Mouse (Mus musculus): Measurements from ENCODE around the gene Ftsj3.
"Not testable (repeated sequence)": the region's sequence is repeated elsewhere in the genome, so short reads cannot be mapped to it uniquely, and the experiment has no call there.

Ftsj3 gene

DNA sequence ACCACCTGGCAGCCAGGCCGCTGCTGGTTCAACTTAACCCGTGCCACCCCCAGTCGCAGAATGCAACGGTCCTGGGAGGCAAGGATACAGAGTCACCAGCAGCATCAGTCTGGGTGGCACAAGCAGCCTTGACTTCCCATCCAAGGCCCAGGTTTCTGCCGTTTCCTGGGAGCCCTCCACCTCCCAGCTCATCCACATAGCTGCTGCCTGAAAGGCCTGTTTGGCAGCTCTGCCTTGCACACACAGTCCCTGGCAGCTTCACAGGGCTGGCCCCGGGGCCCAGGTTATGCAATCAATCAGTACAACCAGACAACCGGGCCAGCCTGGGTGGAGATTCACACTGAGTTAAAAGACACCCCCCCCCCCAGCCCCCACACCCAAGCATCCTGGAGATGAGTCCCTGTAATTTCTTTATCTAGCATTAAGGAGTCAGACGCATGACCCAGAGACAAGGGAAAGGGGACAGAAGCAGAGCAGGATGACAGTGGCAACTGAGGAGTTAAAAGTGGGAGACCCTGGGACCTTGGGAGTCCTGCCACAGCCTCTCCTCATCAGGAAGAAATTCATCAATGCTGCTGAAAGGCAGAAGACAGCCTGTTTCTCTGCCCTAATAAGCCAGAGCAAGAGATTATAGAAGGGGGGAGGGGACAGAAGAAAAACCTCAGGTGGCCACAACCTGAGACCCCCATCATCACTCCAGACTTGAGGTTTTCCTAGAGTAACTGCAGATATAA lies 12.6 kb upstream of the Ftsj3 start:
- no peak for DNase-seq (ENCODE audit: low read depth, low spot score)

DNA sequence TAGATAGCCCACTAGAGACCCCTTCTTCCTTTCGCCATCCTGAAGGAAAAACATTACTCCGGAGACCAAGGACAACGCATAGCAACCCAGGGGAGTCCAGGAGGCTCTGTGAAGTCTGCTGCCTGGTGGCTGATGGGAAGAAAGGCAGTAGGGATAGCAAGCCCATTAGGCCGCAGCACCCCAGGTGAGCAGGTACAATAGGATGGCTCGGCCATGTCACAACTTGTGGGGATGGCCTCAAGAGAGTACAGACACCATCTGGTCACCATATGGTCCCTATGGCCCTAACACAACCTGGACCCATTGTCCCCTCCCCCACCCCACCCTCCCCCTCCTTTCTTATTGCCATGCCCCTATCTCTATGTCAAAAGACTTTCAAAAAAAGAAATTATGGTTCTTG lies 12.0 kb upstream of the Ftsj3 start:
- peak; percentile 46 for DNase-seq (ENCODE audit: low read depth, low spot score)

DNA sequence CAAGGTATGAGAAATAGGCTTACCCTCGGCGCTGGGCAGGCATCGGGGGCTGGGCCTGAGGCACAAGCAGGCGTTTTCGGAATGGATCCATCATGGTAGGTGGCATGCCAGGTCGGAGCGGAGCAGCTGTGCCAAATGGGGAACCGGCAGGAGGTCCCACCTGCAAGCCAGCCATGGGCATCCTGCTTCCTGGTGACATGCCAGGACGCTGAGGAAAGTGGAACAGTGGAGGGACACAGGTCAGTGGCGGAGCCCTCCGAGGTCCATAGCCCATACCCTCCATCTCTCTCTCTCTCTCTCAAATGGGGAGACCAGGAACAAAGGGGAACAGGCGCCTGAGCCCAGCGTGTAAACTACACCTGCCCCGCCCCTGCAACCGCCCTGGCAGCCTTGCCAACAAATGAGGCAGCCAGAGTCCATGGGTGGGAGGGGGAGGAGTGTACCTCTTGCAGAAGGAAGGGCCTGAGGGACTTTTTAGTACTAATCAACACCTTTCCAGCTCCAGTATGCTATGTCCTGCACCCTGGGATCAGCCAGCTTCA lies 11.5 kb upstream of the Ftsj3 start:
- peak; percentile 38 for DNase-seq (ENCODE audit: low read depth, low spot score)

DNA sequence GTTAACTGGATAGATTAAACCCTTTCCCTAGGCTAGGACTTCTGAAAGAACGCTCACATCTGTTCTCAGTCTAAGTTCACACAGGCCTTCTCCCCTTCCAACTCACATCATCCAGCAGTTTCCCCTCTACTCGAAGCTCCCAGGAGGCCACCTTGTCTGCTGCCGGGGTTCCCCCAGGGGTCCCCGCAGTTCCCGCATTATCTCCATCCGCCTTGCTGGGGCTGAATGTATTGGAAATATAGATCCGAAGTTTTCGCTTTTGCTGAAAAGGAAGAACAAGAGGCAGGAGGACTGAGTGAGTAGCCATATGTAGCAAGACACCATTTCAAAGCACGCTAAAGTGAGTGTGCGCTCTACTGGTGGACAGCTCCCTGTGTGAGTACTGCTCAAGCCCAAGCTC lies 10.6 kb upstream of the Ftsj3 start:
- DNase-seq (ENCODE audit: low read depth, low spot score) = no peak

DNA sequence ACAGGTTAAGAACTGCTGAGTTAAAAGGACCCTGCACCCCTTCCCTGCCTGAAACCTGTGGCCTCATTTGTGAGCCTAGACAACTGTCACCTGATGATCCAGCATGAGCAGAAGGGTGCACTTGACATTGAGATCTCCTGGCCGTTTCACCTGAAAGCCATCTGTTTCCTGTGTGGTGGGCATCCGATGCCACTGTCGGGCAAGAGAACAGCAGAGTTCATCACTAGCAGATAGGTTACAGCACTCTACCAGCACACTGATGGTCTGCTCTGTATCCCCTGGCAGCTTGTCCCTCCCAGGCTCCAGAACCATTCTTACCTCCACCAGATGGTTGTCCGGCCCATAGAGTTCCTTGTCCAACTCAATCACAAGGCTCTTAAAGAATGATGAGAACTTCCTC lies 9.7 kb upstream of the Ftsj3 start:
- DNase-seq (ENCODE audit: low read depth, low spot score) = no peak

DNA sequence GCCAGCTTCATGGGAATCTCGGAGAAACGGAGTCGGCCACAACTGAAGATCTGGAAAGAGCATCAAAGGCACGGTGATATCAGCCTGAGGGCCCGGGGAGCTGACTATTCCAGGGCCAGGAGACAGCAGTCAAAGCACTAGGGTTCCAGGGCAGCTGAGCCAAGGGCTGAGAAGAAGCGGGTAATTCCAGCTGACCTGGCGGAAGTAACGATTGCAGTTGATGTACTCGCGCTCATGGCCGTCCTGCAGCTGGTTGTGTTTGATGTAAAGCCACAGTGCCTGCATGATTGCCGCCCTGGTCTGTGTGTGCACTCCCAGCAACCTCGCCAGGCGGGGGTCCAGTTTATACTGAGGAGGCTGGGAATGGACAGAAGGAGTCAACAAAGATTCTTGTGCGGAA lies 9.1 kb upstream of the Ftsj3 start:
- no peak for DNase-seq (ENCODE audit: low read depth, low spot score)

DNA sequence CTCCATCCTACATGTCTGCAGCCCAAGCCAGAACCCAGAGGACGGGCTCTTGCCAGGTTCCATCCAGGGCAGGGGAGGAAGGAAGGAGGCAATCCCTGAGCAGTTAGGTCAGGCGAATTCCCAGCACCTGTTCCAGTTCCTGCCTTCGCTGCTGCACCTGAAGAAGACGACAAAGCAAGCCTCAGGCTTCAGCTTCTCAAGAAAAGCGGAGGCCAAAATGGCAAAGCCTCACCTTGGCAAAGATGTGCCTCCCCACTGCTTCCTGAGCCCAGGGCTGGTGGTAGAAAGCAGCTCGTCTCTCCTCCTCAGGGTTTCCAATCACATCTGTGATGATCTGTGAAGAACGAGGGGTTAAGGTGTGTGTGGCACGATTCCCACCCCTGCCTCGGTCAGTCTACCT lies 8.1 kb upstream of the Ftsj3 start:
- DNase-seq (ENCODE audit: low read depth, low spot score) = no peak

DNA sequence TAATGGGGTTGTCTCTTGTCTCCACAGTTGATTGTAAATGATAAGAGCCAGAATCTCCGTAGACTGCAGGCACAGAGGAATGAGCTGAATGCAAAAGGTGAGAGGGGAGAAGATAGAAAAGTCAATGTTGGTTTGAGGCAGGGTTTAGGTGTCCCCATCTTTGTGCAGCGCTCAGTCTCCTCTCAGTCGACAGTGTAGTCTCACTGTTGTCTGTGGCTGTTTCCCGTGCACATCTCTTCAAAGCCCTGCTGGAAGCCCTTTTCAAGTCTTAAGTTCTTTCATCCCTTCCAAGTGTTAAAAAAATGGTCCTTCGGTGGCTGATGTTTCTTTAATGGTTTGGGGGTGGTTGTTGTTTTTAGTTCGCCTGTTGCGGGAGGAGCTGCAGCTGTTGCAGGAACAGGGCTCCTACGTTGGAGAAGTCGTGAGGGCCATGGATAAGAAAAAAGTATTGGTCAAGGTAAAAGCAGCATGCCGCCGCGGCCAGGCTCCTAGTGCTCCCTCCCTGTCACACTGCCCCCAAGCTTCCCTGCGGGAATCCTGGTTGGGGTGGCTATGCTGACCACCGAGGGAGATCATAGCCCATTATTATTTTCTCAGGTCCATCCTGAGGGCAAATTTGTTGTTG lies 5.1 kb upstream of the Ftsj3 start:
- DNase-seq (ENCODE audit: low read depth, low spot score) = no peak

DNA sequence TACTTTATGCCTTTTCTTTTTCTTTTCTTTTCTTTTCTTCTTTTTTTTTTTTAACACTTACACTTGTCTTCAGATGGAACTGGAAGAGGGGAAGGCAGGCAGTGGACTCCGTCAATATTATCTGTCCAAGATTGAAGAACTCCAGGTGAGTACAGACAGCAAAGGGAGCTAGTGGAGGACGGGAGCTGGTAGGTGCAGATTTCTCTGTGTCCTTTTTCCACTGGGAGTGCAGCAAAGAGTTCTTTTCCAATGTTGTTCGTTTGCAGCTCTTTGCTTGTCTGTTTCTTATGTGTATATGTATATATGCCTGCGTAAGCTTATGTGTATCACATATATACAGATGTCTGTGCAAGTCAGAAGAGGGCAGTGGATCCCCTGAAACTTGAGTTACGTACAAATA lies 896 bp upstream of the Ftsj3 start:
- no peak for DNase-seq (ENCODE audit: low read depth, low spot score)

DNA sequence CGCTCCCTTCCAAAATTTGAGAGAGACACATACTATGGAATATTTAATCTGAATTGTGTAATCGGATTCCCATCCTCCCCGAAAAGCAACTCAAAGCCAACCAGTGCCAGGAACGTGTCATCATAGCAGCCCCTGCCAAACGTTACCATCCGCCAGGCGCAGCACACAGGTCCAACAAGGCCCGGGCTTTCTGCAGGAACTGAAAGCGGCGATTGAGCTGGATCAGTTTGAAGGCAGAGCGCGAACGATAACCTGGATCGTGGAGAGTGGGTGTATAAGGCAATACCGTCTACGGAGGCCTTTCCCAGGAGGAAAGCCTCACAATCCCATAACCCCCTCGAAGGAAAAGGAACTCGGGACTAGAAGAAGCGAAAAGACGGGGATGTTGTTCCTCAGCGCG lies 705 bp downstream of the Ftsj3 start:
- DNase-seq (ENCODE audit: low read depth, low spot score) = no peak

DNA sequence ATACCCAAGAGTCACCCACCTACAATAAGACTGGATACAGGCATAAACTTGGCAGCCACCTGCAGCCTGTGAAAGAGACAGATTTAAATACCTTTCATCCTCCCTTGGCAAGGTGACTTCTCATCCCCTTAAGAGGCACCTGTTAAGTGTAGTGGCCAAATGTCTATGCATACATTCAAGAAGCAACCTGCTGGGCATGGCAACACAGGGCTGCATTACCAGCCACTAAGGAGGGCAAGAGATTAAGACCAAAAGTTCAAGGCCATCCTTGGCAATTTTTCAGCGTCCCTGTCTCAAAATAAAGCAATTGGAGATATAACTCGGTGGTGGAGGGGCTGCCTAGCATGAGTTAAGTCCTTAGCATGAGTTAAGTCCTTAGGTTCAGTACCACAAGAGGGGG lies 1.1 kb downstream of the Ftsj3 start:
- DNase-seq (ENCODE audit: low read depth, low spot score) = no peak

DNA sequence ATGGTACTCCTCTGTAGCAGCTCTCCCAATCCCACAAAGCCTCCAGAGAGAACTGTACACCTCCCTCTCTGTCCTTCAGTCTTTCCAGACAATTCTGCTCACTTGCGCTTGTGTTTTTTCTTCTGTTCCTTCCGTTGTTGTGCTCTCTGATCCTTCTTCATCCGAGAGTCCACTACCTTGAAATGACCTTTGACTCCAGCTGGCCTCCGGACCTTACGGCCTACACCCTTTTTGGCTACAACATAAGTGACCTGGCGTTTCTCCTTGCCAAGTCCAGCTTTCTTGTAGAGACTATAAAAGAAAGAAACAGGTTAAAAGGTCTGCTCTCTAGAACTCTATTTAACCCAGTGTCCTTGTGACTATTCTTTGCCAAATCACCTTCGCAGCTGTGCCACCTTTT lies 6.6 kb downstream of the Ftsj3 start:
- no peak for DNase-seq (ENCODE audit: low read depth, low spot score)

DNA sequence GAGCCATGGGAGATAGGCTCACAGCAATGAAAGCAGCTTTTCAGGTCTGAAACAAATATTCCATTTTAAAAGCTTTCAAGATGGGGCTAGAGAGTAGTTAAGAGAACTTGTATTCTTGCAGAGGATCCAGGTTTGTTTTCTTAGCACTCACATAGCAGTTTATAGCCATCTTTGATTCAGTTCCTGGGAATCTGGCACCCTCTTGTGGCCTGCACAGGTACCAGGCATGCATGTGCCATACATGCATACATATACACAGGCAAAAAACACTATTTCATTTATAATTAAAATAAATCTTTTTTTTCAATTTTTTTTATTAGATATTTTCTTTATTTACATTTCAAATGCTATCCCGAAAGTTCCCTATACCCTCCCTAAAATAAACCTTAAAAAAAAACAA lies 9.0 kb downstream of the Ftsj3 start:
- peak; percentile 28 for DNase-seq (ENCODE audit: low read depth, low spot score)

DNA sequence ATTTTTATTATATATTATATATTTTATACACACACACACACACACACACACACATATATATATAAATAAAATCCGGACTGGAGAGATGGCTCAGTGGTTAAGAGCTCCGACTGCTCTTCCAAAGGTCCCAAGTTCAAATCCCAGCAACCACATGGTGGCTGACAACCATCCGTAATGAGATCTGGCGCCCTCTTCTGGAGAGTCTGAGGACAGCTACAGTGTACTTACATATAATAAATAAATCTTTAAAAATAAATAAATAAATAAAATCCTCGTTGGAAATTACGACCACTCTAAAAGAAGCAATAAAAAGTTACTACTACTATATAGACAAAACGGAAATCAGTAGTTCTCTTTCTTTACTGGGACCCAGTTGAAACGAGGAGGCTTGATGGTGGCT lies 21.9 kb downstream of the Ftsj3 start:
- not testable (repeated sequence) for DNase-seq (ENCODE audit: low read depth, low spot score)

DNA sequence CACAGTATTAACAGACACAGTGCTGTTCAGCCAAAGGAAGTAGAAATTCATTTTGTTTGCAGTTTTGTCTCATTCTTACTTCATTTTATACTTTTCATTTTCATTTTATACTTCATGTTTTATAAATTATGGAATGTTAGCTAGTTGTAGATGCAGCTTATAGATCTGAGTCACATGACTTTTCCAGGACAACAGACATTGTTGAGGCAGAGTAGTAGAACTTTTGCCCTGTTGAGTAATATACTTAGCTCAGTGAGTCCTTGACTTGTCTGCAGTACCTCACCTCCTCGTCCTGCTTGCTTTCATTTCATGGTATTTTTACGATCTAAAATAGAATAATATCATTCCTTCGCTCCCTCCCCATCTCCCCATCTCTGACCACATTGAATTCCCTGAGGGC lies 35.3 kb downstream of the Ftsj3 start:
- DNase-seq (ENCODE audit: low read depth, low spot score) = no peak

DNA sequence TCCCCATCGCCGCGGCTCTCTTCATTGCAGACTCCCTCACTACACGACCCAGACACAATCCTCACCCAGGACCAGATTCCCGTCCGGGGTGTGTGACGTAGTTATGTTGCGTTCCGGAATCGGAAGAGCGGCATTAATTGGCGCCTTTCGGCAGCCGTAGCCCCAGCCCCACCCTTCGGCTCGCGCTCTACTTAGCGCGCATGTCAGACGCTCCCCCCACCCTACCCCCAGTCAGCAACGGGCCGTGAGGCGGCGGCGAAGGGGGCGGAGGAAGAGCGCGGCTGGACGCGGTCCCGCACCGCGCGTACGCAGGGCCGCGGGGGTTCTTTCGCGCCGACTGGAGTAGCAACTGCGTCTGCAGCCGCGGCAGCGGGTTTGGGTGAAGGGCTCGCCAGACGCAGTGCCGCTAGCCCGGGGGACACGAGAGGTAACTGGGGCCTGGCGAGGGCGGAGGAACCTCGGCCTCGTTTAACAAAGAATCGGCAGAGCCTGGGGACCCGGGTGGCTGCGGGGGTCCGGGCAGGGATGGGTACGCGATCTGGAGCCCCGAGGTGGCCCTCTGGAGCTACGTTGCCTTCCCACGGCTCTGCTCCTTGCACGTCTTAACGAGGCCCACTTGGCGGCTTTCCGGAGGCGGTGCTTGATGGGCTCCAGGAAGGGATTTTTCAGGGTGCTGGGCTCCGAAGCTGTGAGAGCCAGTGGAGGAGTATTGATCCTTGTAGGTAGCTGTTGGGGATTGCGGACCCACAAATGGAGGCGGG lies 39.0 kb downstream of the Ftsj3 start, which contains the start of gene Ddx42:
Ddx42 (plus strand) TSS at position 197 of the 761 bp plus-strand sequence.
- DNase-seq (ENCODE audit: low read depth, low spot score) = peak; percentile 97

DNA sequence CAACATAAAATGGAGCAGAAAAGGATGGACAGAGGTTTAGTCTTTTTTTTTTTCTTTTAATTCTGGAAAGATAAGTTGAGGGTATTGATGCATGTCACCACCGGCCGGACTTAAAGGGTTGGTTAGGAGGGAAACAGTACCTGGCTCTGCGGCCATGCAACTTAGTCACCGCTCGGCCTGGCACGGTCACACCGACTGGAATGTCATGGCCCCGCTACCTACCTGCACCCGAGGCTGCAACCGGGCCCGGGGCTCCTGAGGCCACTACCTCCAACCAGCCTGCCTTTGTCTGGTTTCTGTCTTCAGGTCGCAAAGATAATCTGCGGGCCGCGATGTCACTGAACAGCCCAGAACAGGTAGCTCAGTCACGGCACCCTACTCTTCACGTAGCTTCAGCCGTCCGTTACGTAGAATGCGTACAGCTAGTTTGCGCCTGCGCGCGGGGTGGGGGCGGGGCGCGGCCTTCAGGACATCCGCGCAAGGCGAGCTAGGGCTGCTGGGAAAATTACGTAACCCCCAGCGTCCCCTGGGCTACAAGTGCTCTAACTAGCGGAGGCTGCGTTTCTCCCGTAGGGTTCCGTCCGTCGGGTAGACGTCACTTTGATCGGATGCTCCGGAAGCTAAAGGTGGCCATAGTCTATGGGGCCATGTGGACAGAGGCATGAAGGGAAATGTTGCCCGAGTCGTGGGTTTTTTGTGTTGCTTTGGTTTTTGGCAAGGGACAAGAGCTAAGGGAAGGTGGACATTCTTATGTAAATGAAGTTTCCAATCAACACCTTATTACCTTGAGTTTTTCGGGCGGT lies 39.8 kb downstream of the Ftsj3 start, which contains the start of gene Ccdc47:
Ccdc47 (minus strand) TSS at position 418 of the 803 bp plus-strand sequence.
- peak; percentile 98 for DNase-seq (ENCODE audit: low read depth, low spot score)

DNA sequence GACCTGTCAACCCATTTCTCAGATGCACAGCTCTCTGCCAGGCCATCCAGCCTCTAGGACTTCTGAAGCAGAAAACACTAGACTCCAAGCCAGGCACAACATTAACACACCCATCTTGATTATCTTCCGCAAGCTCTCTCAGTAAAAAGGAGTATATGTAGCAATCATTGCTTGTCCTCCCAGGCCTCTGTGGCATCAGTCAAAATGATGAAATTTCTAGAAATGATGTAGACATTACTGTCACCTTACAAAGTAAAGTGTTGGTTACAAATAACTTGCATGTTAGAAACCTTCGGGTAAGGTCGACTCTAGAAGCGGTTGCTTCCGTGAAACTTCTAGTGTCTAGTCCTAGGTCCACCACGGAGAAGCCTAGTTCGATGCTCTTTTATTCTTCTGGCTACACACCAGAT lies 40.4 kb downstream of the Ftsj3 start:
- DNase-seq (ENCODE audit: low read depth, low spot score) = no peak

DNA sequence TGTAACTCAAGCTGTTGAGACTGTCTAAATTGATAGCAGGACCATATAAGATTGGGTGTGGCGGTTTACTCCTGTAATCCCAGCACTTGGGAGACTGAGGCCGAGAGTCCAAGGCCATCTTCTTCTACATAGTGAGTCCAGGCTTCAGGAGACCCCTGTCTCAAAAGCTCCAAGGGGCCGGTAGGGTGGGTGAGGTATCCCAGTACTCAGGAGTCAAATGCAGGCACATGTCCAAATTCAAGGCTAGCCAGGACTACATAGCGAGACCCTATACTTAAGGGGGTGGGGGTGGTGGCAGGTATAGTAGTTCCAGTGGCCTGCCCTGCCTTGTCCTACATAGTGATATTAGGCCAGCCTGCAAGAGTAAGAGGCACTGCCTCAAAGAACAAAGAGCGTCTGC lies 41.0 kb downstream of the Ftsj3 start:
- no peak for DNase-seq (ENCODE audit: low read depth, low spot score)

DNA sequence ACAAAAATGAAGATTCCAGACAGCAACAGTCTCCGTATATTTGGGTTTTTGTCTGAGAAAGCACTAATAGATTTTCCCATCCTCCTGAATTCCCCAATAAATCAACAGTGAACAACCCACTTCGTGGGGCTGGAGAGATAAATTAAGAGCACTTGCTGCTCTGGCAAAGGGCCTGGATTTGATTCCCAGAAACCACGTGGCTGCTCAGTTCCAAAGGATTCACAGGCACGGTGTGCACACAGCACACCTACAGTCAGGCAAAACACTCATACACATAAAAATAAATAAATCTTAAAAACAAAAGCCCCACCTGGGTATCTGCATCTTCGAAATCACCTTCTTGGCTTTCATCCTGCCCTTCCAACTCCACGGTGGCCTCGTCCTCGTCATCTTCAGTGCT lies 43.1 kb downstream of the Ftsj3 start:
- DNase-seq (ENCODE audit: low read depth, low spot score) = no peak

DNA sequence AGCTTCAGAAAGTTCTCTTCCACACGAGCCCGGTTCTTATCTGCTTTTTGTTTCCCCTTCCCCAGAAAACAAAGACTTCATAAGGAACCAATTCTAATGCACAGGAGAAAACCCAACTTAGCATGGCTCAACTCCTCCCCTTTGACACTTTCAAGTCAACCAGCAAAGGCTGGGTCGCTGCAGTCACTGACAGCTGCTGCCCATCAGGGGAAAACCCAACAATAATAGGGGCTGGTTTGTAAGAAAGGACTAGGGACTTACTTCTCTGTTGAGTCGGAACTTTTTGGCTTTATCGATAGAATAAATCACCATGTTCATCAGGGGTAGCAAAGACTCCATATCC lies 53.8 kb downstream of the Ftsj3 start, which contains the start of gene Strada:
Strada (minus strand) TSS at position 46 of the 343 bp plus-strand sequence.
- DNase-seq (ENCODE audit: low read depth, low spot score) = no peak
